Mouse (Mus musculus) left cerebral cortex, postnatal 14 days (tissue): Measurements from ENCODE around the gene Mfng. TPM values are rescaled to one million over a fixed set of nuclear protein-coding genes. Genes with fewer than 3 reads are reported as not detected.

Experiments
- DNase-seq, 2 experiments: peaks; one replicate each; pipeline ENCODE4 v3.0.0; 2021 to 2022; ENCODE audit warnings: low spot score in 2 of 2, mixed read lengths in 1 of 2
- intact Hi-C: fragments of 180-260 bp; cut with DNase I; formaldehyde crosslinking; loops from one replicate; pipeline ENCODE4 v1.15.1; 2025
- total RNA-seq, 2 experiments: library from RNA; stranded (reverse); gene quantifications; 2 replicates each; pipeline ENCODE4 v1.2.3; 2021

Gene Mfng
- total RNA-seq, 2 experiments from 2014 or later = 5.6 to 6.7 TPM

GRCm38 (mm10) chr15:78769064-78769463 lies 4.2 kb downstream of the Mfng start:
- intact Hi-C loops = no loop called here
- DNase-seq = no peak

- no peak for DNase-seq
- intact Hi-C loops = no loop called here
Observed at GRCm38 (mm10) chr15:78763704-78764103, 9.6 kb downstream of the Mfng start.

GRCm38 (mm10) chr15:78763210-78763609 lies 10.1 kb downstream of the Mfng start:
- no peak for DNase-seq
- intact Hi-C loops = no loop called here

- intact Hi-C loops = no loop called here
- no peak for DNase-seq
Observed at GRCm38 (mm10) chr15:78761112-78761511, 12.2 kb downstream of the Mfng start.

- DNase-seq = no peak
- intact Hi-C loops = loop anchor here (10.0 kb wide), 1 partner anchor 303 kb away; no protein-coding TSS in a partner anchor
Observed at GRCm38 (mm10) chr15:78758132-78758531, 15.1 kb downstream of the Mfng start.

GRCm38 (mm10) chr15:78755966-78756725 lies 17.1 kb downstream of the Mfng start:
- intact Hi-C loops = loop anchor here (10.0 kb wide), 1 partner anchor 301 kb away; no protein-coding TSS in a partner anchor
- no peak for DNase-seq

- DNase-seq = no peak
- intact Hi-C loops = loop anchor here (10.0 kb wide), 1 partner anchor 300 kb away; no protein-coding TSS in a partner anchor
Observed at GRCm38 (mm10) chr15:78755226-78755625, 18.0 kb downstream of the Mfng start.

GRCm38 (mm10) chr15:78754144-78754543 lies 19.1 kb downstream of the Mfng start:
- DNase-seq = no peak
- intact Hi-C loops = loop anchor here (10.0 kb wide), 1 partner anchor 299 kb away; no protein-coding TSS in a partner anchor

GRCm38 (mm10) chr15:78752991-78753390 lies 20.3 kb downstream of the Mfng start:
- no peak for DNase-seq
- intact Hi-C loops = loop anchor here (10.0 kb wide), 1 partner anchor 298 kb away; no protein-coding TSS in a partner anchor

GRCm38 (mm10) chr15:78750608-78751350 lies 22.5 kb downstream of the Mfng start:
- DNase-seq = no peak
- intact Hi-C loops = loop anchor here (10.0 kb wide), 1 partner anchor 296 kb away; no protein-coding TSS in a partner anchor

- DNase-seq = no peak
- intact Hi-C loops = loop anchor here (10.0 kb wide), 1 partner anchor 295 kb away; no protein-coding TSS in a partner anchor
Observed at GRCm38 (mm10) chr15:78749855-78750254, 23.4 kb downstream of the Mfng start.

GRCm38 (mm10) chr15:78744206-78744605 lies 29.1 kb downstream of the Mfng start:
- DNase-seq = peak; percentile 91 to 92
- intact Hi-C loops = loop anchor here (1.0 to 2.0 kb wide), 2 partner anchors 121 to 157 kb away; no protein-coding TSS in a partner anchor

- intact Hi-C loops = no loop called here
Observed at GRCm38 (mm10) chr15:78742831-78743230, 30.4 kb downstream of the Mfng start.

GRCm38 (mm10) chr15:78740662-78741061 lies 32.6 kb downstream of the Mfng start:
- DNase-seq = no peak
- intact Hi-C loops = no loop called here

More at GRCm38 (mm10) chr15:78742831-78743230, 30.4 kb downstream of the Mfng start:
- DNase-seq = no peak

GRCm38 (mm10) chr15:78737146-78737545 lies 36.1 kb downstream of the Mfng start:
- DNase-seq = no peak
- intact Hi-C loops = no loop called here

GRCm38 (mm10) chr15:78736681-78737100 lies 36.6 kb downstream of the Mfng start:
- intact Hi-C loops = no loop called here
- DNase-seq = no peak

- DNase-seq = no peak
- intact Hi-C loops = no loop called here
Observed at GRCm38 (mm10) chr15:78736181-78736579, 37.1 kb downstream of the Mfng start.

- intact Hi-C loops = no loop called here
- DNase-seq = peak in 1 of 2 experiments; percentile 15
Observed at GRCm38 (mm10) chr15:78735431-78736180, 37.7 kb downstream of the Mfng start.

GRCm38 (mm10) chr15:78731830-78732229 lies 41.4 kb downstream of the Mfng start:
- intact Hi-C loops = no loop called here
- no peak for DNase-seq
